Mouse (Mus musculus): ENCODE measurements around the gene Eef1a2. TPM values are rescaled to one million over a fixed set of nuclear protein-coding genes. Genes with fewer than 3 reads are reported as not detected.

Gene Eef1a2
- polyA plus RNA-seq, 1 experiment from 2014 or later = 0.92 TPM

DNA sequence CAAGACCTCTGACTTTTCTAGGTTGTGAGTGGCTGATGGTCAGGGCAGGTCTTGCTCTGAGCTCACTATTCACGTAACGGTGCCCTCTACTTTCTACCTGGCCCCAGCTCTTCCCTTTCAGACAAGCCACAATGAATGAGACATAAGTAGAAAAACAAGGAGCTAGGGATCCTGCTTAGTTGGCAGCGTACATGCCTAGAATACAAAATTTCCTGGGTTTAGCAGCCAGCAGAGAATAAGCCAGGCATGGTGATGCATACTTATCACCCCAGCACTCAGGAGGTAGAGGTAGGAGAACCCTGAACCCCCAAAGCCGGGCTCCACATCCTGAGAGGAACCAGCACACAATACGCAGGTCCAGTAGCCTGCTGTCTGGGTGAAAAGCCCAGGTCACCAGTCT lies 40.4 kb downstream of the Eef1a2 start:
- no peaks in the 10 kb centered on the region for H3K27me3 ChIP-seq (ENCODE audit: control insufficient read depth, insufficient read depth, low read length)
- H3K9me3 ChIP-seq (ENCODE audit: control insufficient read depth, low read length) = no peaks in the 10 kb centered on the region
- ATAC-seq (ENCODE audit: insufficient read depth, low FRiP score, low TSS enrichment) (no peak), DNase-seq (ENCODE audit: low spot score) (no peak)
- WGBS = 85% methylated on average over 5 of the region's 5 CpGs
- no peak overlapping the region for H3K27ac ChIP-seq (ENCODE audit: low read depth, low read length)
- H3K9ac ChIP-seq (ENCODE audit: low read length) = no peak overlapping the region
- no peak overlapping the region for H3K4me3 ChIP-seq (ENCODE audit: low read depth, low read length)
- H3K36me3 ChIP-seq (ENCODE audit: control insufficient read depth, insufficient read depth, low read length) = no peaks in the 10 kb centered on the region
- H3K4me2 ChIP-seq (ENCODE audit: low read depth) = no peak overlapping the region
- peaks cover 13% of the 10 kb centered on the region for H3K4me1 ChIP-seq (ENCODE audit: control insufficient read depth, insufficient read depth, low read length)

DNA sequence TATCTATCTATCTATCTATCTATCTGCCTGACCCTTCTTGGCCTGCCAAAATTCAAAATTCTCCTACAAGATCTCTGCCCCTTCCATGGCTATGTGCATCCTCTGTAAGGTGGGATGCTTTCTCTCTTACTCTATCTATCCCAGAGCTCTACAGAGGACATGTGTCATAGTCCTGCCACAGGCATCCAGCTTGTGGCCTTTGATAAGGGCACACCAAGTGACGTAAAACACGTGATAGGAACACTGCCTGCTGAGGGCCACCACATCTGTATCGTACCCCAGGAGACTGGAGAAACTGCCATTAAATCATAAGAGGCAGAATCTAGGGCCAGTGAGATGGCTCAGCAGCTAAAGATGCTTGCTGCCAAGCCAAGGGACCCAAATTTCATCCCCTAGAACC lies 41.4 kb downstream of the Eef1a2 start:
- 79% methylated on average over 3 of the region's 3 CpGs for WGBS

DNA sequence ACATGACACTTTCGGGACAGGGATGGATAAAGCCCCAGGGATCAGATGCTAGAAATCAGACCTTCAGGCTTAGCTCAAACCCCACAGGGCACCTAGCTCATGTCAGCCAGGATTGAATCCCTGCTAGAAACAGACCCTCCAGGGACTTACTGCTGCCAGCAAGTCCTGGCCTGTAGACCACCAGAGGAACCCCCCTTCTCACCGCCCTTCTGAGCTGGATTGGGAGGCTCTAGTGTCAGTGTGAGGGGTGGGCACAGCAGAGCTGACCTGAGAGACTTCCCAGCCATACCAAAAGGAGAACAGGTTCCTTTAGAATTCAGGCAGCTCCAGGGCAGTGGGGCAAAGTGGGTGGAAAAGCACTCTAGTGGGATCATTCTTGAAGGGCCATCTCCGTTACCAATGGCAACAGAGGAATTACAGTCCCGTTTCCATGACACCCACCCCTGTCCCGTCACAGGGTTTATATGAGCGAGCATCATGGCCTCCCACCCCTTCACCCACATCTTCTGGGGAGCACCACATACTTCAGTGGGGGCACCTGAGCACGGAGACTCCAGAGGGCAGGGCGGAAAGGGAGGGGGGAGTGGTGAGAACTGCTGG lies 43.0 kb downstream of the Eef1a2 start:
- Histone ChIP-seq H3K9me3 (ENCODE audit: control insufficient read depth, low read length) (no peaks in the 10 kb centered on the region), H3K4me3 (ENCODE audit: low read depth, low read length) (no peak overlapping the region), H3K27ac (ENCODE audit: low read depth, low read length) (no peak overlapping the region), H3K4me2 (ENCODE audit: low read depth) (no peak overlapping the region), H3K4me1 (ENCODE audit: control insufficient read depth, insufficient read depth, low read length) (0 out of 2 replicates have a peak, but pooled peaks cover 3% of the 10 kb centered on the region), H3K27me3 (ENCODE audit: control insufficient read depth, insufficient read depth, low read length) (no peaks in the 10 kb centered on the region), H3K36me3 (ENCODE audit: control insufficient read depth, insufficient read depth, low read length) (no peaks in the 10 kb centered on the region), H3K9ac (ENCODE audit: low read length) (no peak overlapping the region)
- peak; percentile 46 for DNase-seq (ENCODE audit: low spot score)
- WGBS = 48% methylated on average over 8 of the region's 8 CpGs
- peak; percentile 60; the same call in 1 of the 2 replicates for ATAC-seq (ENCODE audit: insufficient read depth, low FRiP score, low TSS enrichment)

More for the DNA sequence above, 41.4 kb downstream of the Eef1a2 start:
- Histone ChIP-seq H3K9ac (ENCODE audit: low read length) (no peak overlapping the region), H3K4me1 (ENCODE audit: control insufficient read depth, insufficient read depth, low read length) (peaks cover 8% of the 10 kb centered on the region; the same call in 1 of the 2 replicates), H3K36me3 (ENCODE audit: control insufficient read depth, insufficient read depth, low read length) (no peaks in the 10 kb centered on the region), H3K9me3 (ENCODE audit: control insufficient read depth, low read length) (no peaks in the 10 kb centered on the region), H3K27me3 (ENCODE audit: control insufficient read depth, insufficient read depth, low read length) (no peaks in the 10 kb centered on the region), H3K4me3 (ENCODE audit: low read depth, low read length) (no peak overlapping the region), H3K27ac (ENCODE audit: low read depth, low read length) (no peak overlapping the region), H3K4me2 (ENCODE audit: low read depth) (no peak overlapping the region)
- DNase-seq (ENCODE audit: low spot score) (no peak), ATAC-seq (ENCODE audit: insufficient read depth, low FRiP score, low TSS enrichment) (no peak)

DNA sequence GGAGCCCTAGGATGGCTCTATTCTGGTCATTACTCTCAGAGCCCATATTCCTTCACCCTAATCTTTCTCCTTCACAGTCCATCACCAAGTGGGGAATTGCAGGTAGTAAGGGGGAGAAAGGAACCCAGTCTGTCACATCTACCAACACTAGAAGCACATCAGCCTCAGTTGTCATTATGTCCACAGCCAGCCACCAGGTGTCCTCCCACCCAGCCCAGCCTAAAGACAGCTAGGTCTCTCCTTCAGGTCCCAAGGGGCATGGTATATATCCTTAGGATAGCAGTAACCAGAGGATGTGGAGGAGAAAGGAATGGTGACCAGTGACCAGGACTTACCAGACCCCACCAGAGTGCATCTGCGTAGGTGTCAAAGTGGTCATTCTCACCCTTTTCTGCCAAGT lies 45.1 kb downstream of the Eef1a2 start:
- Histone ChIP-seq H3K36me3 (ENCODE audit: control insufficient read depth, insufficient read depth, low read length) (no peaks in the 10 kb centered on the region), H3K9me3 (ENCODE audit: control insufficient read depth, low read length) (no peaks in the 10 kb centered on the region), H3K27ac (ENCODE audit: low read depth, low read length) (no peak overlapping the region), H3K9ac (ENCODE audit: low read length) (no peak overlapping the region), H3K4me1 (ENCODE audit: control insufficient read depth, insufficient read depth, low read length) (0 out of 2 replicates have a peak, but pooled peaks cover 3% of the 10 kb centered on the region), H3K27me3 (ENCODE audit: control insufficient read depth, insufficient read depth, low read length) (no peaks in the 10 kb centered on the region), H3K4me3 (ENCODE audit: low read depth, low read length) (no peak overlapping the region), H3K4me2 (ENCODE audit: low read depth) (no peak overlapping the region)
- DNase-seq (ENCODE audit: low spot score) = no peak
- 100% methylated on average over 1 of the region's 1 CpGs for WGBS
- no peak for ATAC-seq (ENCODE audit: insufficient read depth, low FRiP score, low TSS enrichment)

DNA sequence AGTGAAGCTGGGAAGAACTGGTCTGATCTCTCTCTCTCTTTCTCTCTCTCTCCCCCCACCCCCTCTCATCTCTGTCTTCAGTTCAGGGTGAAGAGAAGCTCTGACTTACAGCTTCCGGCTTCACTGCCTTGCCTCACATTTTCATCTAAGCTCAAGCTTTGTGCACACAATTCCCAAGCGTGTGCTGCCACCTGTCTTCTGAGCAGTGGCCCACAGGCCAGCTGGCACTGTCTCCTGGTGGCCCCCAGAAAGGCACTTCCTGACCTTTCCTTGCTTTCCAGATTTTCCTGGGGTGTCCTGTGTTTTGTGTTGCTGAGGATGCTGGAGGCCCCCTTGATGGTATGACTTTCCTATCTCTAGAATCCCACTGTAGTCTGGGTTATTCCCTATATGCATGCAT lies 52.7 kb downstream of the Eef1a2 start:
- 75% methylated on average over 2 of the region's 2 CpGs for WGBS
- Histone ChIP-seq H3K27me3 (ENCODE audit: control insufficient read depth, insufficient read depth, low read length) (no peaks in the 10 kb centered on the region), H3K9ac (ENCODE audit: low read length) (no peak overlapping the region), H3K27ac (ENCODE audit: low read depth, low read length) (no peak overlapping the region), H3K4me2 (ENCODE audit: low read depth) (no peak overlapping the region), H3K9me3 (ENCODE audit: control insufficient read depth, low read length) (no peaks in the 10 kb centered on the region), H3K36me3 (ENCODE audit: control insufficient read depth, insufficient read depth, low read length) (no peaks in the 10 kb centered on the region), H3K4me1 (ENCODE audit: control insufficient read depth, insufficient read depth, low read length) (peaks cover 7% of the 10 kb centered on the region), H3K4me3 (ENCODE audit: low read depth, low read length) (no peak overlapping the region)
- DNase-seq (ENCODE audit: low spot score) = no peak
- ATAC-seq (ENCODE audit: insufficient read depth, low FRiP score, low TSS enrichment) = no peak

DNA sequence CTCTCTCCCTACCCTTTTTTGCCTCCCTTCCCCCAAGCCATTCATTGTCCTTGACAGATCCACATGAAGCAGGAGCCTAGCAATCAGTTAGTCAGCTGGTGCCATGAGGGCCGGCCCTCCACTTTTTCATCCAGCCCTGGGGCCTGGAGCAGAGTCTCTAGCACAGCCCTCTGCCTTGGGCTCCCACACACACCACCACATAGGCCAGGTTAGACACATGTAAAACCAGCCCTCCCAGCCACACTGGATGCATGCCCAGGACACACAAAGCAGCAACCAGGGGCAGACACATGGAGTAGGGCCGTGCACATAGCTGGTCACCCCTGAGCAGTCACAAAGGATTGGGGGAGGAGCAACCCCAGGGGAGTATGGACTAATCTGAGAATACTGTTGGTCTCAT lies 54.7 kb downstream of the Eef1a2 start:
- 25% methylated on average over 2 of the region's 2 CpGs for WGBS
- Histone ChIP-seq H3K4me2 (ENCODE audit: low read depth) (no peak overlapping the region), H3K27me3 (ENCODE audit: control insufficient read depth, insufficient read depth, low read length) (no peaks in the 10 kb centered on the region), H3K27ac (ENCODE audit: low read depth, low read length) (peak overlapping the region; percentile 80), H3K9me3 (ENCODE audit: control insufficient read depth, low read length) (no peaks in the 10 kb centered on the region), H3K4me3 (ENCODE audit: low read depth, low read length) (no peak overlapping the region), H3K9ac (ENCODE audit: low read length) (peak overlapping the region; percentile 5; the same call in 1 of the 2 replicates), H3K4me1 (ENCODE audit: control insufficient read depth, insufficient read depth, low read length) (peaks cover 7% of the 10 kb centered on the region), H3K36me3 (ENCODE audit: control insufficient read depth, insufficient read depth, low read length) (no peaks in the 10 kb centered on the region)
- DNase-seq (ENCODE audit: low spot score) (peak; percentile 43), ATAC-seq (ENCODE audit: insufficient read depth, low FRiP score, low TSS enrichment) (peak; percentile 67)

DNA sequence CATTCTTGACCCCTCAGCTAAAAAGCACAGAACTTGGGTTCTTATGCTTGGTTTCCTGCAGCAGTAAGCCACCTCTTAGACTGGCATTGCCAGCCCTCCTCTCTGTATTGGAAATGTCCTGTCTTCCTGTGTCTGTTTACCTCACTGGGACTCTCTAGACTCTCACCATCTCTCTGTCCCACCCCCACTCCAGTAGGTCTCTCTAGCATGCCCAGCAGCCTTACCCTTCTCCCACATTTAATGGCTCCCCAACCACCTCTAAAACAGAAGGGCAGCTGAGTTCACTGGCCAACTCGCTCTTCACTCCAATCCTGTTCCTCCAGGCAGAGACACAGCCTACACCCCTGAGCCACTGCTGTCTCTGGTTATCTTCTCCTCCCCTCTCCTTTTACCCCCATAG lies 55.2 kb downstream of the Eef1a2 start:
- Histone ChIP-seq H3K4me3 (ENCODE audit: low read depth, low read length) (no peak overlapping the region), H3K4me1 (ENCODE audit: control insufficient read depth, insufficient read depth, low read length) (peaks cover 7% of the 10 kb centered on the region), H3K27me3 (ENCODE audit: control insufficient read depth, insufficient read depth, low read length) (no peaks in the 10 kb centered on the region), H3K4me2 (ENCODE audit: low read depth) (no peak overlapping the region), H3K36me3 (ENCODE audit: control insufficient read depth, insufficient read depth, low read length) (no peaks in the 10 kb centered on the region), H3K27ac (ENCODE audit: low read depth, low read length) (peak overlapping the region; percentile 80), H3K9ac (ENCODE audit: low read length) (no peak overlapping the region; the same call in 1 of the 2 replicates), H3K9me3 (ENCODE audit: control insufficient read depth, low read length) (no peaks in the 10 kb centered on the region)
- DNase-seq (ENCODE audit: low spot score) = no peak
- ATAC-seq (ENCODE audit: insufficient read depth, low FRiP score, low TSS enrichment) = peak; percentile 38; the same call in 1 of the 2 replicates
- 54% methylated on average over 1 of the region's 1 CpGs for WGBS

DNA sequence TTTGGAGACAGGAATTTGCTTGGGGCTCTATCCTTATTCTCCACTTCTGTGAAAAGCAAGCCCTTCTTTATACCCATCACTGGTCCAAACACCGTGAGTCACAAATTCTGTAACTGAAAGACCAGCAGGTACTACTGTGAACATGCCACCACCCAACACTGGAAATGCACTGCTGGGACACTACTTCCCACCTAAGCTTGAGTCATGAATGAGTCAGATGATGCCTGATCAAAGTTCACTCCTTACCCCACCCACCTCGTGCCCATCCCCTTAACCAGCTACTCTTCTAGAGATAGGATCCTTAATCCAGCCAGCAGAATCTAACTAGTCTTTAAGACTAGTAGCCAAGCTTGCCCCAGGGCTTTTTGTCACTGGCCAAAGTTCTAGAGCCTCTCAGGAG lies 56.7 kb downstream of the Eef1a2 start:
- Histone ChIP-seq H3K9me3 (ENCODE audit: control insufficient read depth, low read length) (no peaks in the 10 kb centered on the region), H3K4me2 (ENCODE audit: low read depth) (no peak overlapping the region), H3K4me1 (ENCODE audit: control insufficient read depth, insufficient read depth, low read length) (peaks cover 7% of the 10 kb centered on the region), H3K9ac (ENCODE audit: low read length) (no peak overlapping the region), H3K27me3 (ENCODE audit: control insufficient read depth, insufficient read depth, low read length) (no peaks in the 10 kb centered on the region), H3K4me3 (ENCODE audit: low read depth, low read length) (no peak overlapping the region), H3K27ac (ENCODE audit: low read depth, low read length) (no peak overlapping the region), H3K36me3 (ENCODE audit: control insufficient read depth, insufficient read depth, low read length) (no peaks in the 10 kb centered on the region)
- ATAC-seq (ENCODE audit: insufficient read depth, low FRiP score, low TSS enrichment) (no peak), DNase-seq (ENCODE audit: low spot score) (no peak)
- WGBS = 91% methylated on average over 2 of the region's 2 CpGs
